Mouse (Mus musculus) c-Kit-positive CD71-negative TER-119-negative erythroid progenitor cells, embryonic 14.5 days (primary cell): ENCODE results near the gene Rims1.

ENCODE experiments used
- DNase-seq: peaks from one replicate; pipeline ENCODE4 v3.0.0-alpha.2; 2013; ENCODE audit warnings: low read depth

Gene Rims1

GRCm38 (mm10) chr1:22353687-22354086, 452.1 kb downstream of the Rims1 start:
- no peak for DNase-seq

GRCm38 (mm10) chr1:22338914-22339313, 466.9 kb downstream of the Rims1 start:
- no peak for DNase-seq

GRCm38 (mm10) chr1:22320941-22321676, 484.7 kb downstream of the Rims1 start:
- DNase-seq, result no peak

GRCm38 (mm10) chr1:22315537-22315936, 490.3 kb downstream of the Rims1 start:
- no peak for DNase-seq

GRCm38 (mm10) chr1:22311471-22311870, 494.3 kb downstream of the Rims1 start:
- DNase-seq, result no peak

- no peak for DNase-seq
Observed at GRCm38 (mm10) chr1:22306519-22306918, 499.3 kb downstream of the Rims1 start.

- no peak for DNase-seq
Observed at GRCm38 (mm10) chr1:22305932-22306331, 499.9 kb downstream of the Rims1 start.

- DNase-seq, result no peak
Observed at GRCm38 (mm10) chr1:22293953-22294352, 511.8 kb downstream of the Rims1 start.

- DNase-seq, result no peak
Observed at GRCm38 (mm10) chr1:22293310-22293709, 512.5 kb downstream of the Rims1 start.

- DNase-seq, result no peak
Observed at GRCm38 (mm10) chr1:22286807-22287206, 519.0 kb downstream of the Rims1 start.

GRCm38 (mm10) chr1:22279954-22280353, 525.8 kb downstream of the Rims1 start:
- DNase-seq, result peak; percentile 4

GRCm38 (mm10) chr1:22274081-22274480, 531.7 kb downstream of the Rims1 start:
- DNase-seq, result no peak

GRCm38 (mm10) chr1:22270131-22270530, 535.7 kb downstream of the Rims1 start:
- DNase-seq, result no peak

- DNase-seq, result peak; percentile 47
Observed at GRCm38 (mm10) chr1:22268581-22269359, 537.0 kb downstream of the Rims1 start.

GRCm38 (mm10) chr1:22266491-22266890, 539.3 kb downstream of the Rims1 start:
- no peak for DNase-seq

- no peak for DNase-seq
Observed at GRCm38 (mm10) chr1:22265528-22265927, 540.3 kb downstream of the Rims1 start.

- DNase-seq, result no peak
Observed at GRCm38 (mm10) chr1:22262169-22262950, 543.4 kb downstream of the Rims1 start.

GRCm38 (mm10) chr1:22261702-22262101, 544.1 kb downstream of the Rims1 start:
- DNase-seq, result no peak

GRCm38 (mm10) chr1:22260291-22260690, 545.5 kb downstream of the Rims1 start:
- no peak for DNase-seq

GRCm38 (mm10) chr1:22258356-22258755, 547.4 kb downstream of the Rims1 start:
- no peak for DNase-seq

- DNase-seq, result peak; percentile 2
Observed at GRCm38 (mm10) chr1:22254278-22254677, 551.5 kb downstream of the Rims1 start.

GRCm38 (mm10) chr1:22252873-22253272, 552.9 kb downstream of the Rims1 start:
- DNase-seq, result no peak
